Mouse (Mus musculus): ENCODE data around the gene Dcaf4. TPM values are rescaled to one million over a fixed set of nuclear protein-coding genes. Genes with fewer than 3 reads are reported as not detected.

The Dcaf4 gene
- polyA plus RNA-seq, 1 experiment from 2014 or later = 34.7 TPM

GRCm38 (mm10) chr12:83486671-83487461 lies 33.4 kb upstream of the Dcaf4 start:
- Histone ChIP-seq H3K36me3 (ENCODE audit: poor library complexity, severe bottlenecking) (no peaks in the 10 kb centered on the region), H3K4me1 (peaks cover 31% of the 10 kb centered on the region), H3K9me3 (replicated peaks) (0 out of 2 replicates have a peak, but pooled peaks cover 2% of the 10 kb centered on the region), H3K4me3 (peak overlapping the region; percentile 72), H3K9ac (peak overlapping the region; percentile 75), H3K4me2 (peak overlapping the region; percentile 95), H3K27me3 (peaks cover 35% of the 10 kb centered on the region), H3K27ac (peak overlapping the region; percentile 82)
- peak; percentile 68 for ATAC-seq
- WGBS = under 1% methylated on average over 72 of the region's 73 CpGs

GRCm38 (mm10) chr12:83487476-83487991 lies 32.7 kb upstream of the Dcaf4 start, which contains the start of gene Dpf3:
Gene Dpf3, minus strand, starts transcription at chr12:83487716.
- H3K9ac ChIP-seq = peak within 1 kb of the TSS; percentile 75
- H3K4me2 ChIP-seq = peak within 1 kb of the TSS; percentile 95
- H3K9me3 ChIP-seq (replicated peaks) = 0 out of 2 replicates have a peak, but pooled peaks cover 2% of the 10 kb centered on the region
- peak within 1 kb of the TSS; percentile 72 for H3K4me3 ChIP-seq
- peaks cover 35% of the 10 kb centered on the region for H3K27me3 ChIP-seq
- H3K36me3 ChIP-seq (ENCODE audit: poor library complexity, severe bottlenecking) = no peaks in the 10 kb centered on the region
- peak; percentile 95 for ATAC-seq
- H3K4me1 ChIP-seq = peaks cover 31% of the 10 kb centered on the region
- peak within 1 kb of the TSS; percentile 82 for H3K27ac ChIP-seq
- WGBS = under 1% methylated on average over 31 of the region's 31 CpGs

- Histone ChIP-seq H3K4me2 (peak overlapping the region; percentile 95), H3K27ac (no peak overlapping the region), H3K36me3 (ENCODE audit: poor library complexity, severe bottlenecking) (no peaks in the 10 kb centered on the region), H3K4me3 (peak overlapping the region; percentile 72), H3K27me3 (peaks cover 29% of the 10 kb centered on the region), H3K4me1 (peaks cover 31% of the 10 kb centered on the region), H3K9ac (peak overlapping the region; percentile 40), H3K9me3 (replicated peaks) (0 out of 2 replicates have a peak, but pooled peaks cover 2% of the 10 kb centered on the region)
- under 1% methylated on average over 29 of the region's 29 CpGs for WGBS
- no peak for ATAC-seq
Measured at GRCm38 (mm10) chr12:83488211-83488941, 31.9 kb upstream of the Dcaf4 start.

GRCm38 (mm10) chr12:83489748-83490147 lies 30.5 kb upstream of the Dcaf4 start:
- H3K4me2 ChIP-seq = no peak overlapping the region
- no peak for ATAC-seq
- 30% methylated on average over 2 of the region's 2 CpGs for WGBS
- H3K9me3 ChIP-seq (replicated peaks) = 0 out of 2 replicates have a peak, but pooled peaks cover 2% of the 10 kb centered on the region
- H3K4me3 ChIP-seq = no peak overlapping the region
- peaks cover 20% of the 10 kb centered on the region; the same call in 1 of the 2 replicates for H3K27me3 ChIP-seq
- no peaks in the 10 kb centered on the region for H3K36me3 ChIP-seq (ENCODE audit: poor library complexity, severe bottlenecking)
- H3K4me1 ChIP-seq = peaks cover 26% of the 10 kb centered on the region
- H3K27ac ChIP-seq = no peak overlapping the region
- no peak overlapping the region for H3K9ac ChIP-seq

GRCm38 (mm10) chr12:83491609-83492008 lies 28.7 kb upstream of the Dcaf4 start:
- Histone ChIP-seq H3K4me3 (no peak overlapping the region), H3K36me3 (ENCODE audit: poor library complexity, severe bottlenecking) (no peaks in the 10 kb centered on the region), H3K4me2 (no peak overlapping the region), H3K27me3 (peaks cover 17% of the 10 kb centered on the region; the same call in 1 of the 2 replicates), H3K4me1 (peaks cover 14% of the 10 kb centered on the region), H3K9me3 (replicated peaks) (0 out of 2 replicates have a peak, but pooled peaks cover 2% of the 10 kb centered on the region), H3K27ac (no peak overlapping the region), H3K9ac (no peak overlapping the region)
- 57% methylated on average over 1 of the region's 1 CpGs for WGBS
- ATAC-seq = no peak

- 81% methylated on average over 3 of the region's 3 CpGs for WGBS
- H3K36me3 ChIP-seq (ENCODE audit: poor library complexity, severe bottlenecking) = no peaks in the 10 kb centered on the region
- 0 out of 2 replicates have a peak, but pooled peaks cover 2% of the 10 kb centered on the region for H3K9me3 ChIP-seq (replicated peaks)
Measured at GRCm38 (mm10) chr12:83492808-83493207, 27.5 kb upstream of the Dcaf4 start.

GRCm38 (mm10) chr12:83494196-83494595 lies 26.1 kb upstream of the Dcaf4 start:
- 90% methylated on average over 9 of the region's 9 CpGs for WGBS
- no peak for ATAC-seq
- H3K4me3 ChIP-seq = no peak overlapping the region
- no peaks in the 10 kb centered on the region for H3K4me1 ChIP-seq
- 0 out of 2 replicates have a peak, but pooled peaks cover 4% of the 10 kb centered on the region for H3K27me3 ChIP-seq
- H3K27ac ChIP-seq = no peak overlapping the region
- H3K36me3 ChIP-seq (ENCODE audit: poor library complexity, severe bottlenecking) = no peaks in the 10 kb centered on the region
- H3K9ac ChIP-seq = no peak overlapping the region
- H3K9me3 ChIP-seq (replicated peaks) = 0 out of 2 replicates have a peak, but pooled peaks cover 2% of the 10 kb centered on the region
- no peak overlapping the region for H3K4me2 ChIP-seq

More at GRCm38 (mm10) chr12:83492808-83493207, 27.5 kb upstream of the Dcaf4 start:
- H3K4me3 ChIP-seq = no peak overlapping the region
- H3K27me3 ChIP-seq = peaks cover 17% of the 10 kb centered on the region; the same call in 1 of the 2 replicates
- no peak for ATAC-seq
- peaks cover 13% of the 10 kb centered on the region for H3K4me1 ChIP-seq
- H3K9ac ChIP-seq = no peak overlapping the region
- no peak overlapping the region for H3K4me2 ChIP-seq
- no peak overlapping the region for H3K27ac ChIP-seq

GRCm38 (mm10) chr12:83495248-83495960 lies 24.9 kb upstream of the Dcaf4 start:
- no peak overlapping the region for H3K9ac ChIP-seq
- 86% methylated on average over 4 of the region's 4 CpGs for WGBS
- H3K4me1 ChIP-seq = no peaks in the 10 kb centered on the region
- 0 out of 2 replicates have a peak, but pooled peaks cover 2% of the 10 kb centered on the region for H3K9me3 ChIP-seq (replicated peaks)
- H3K4me3 ChIP-seq = no peak overlapping the region
- no peak overlapping the region for H3K4me2 ChIP-seq
- no peak for ATAC-seq
- no peaks in the 10 kb centered on the region for H3K27me3 ChIP-seq
- no peaks in the 10 kb centered on the region for H3K36me3 ChIP-seq (ENCODE audit: poor library complexity, severe bottlenecking)
- H3K27ac ChIP-seq = no peak overlapping the region

- no peaks in the 10 kb centered on the region for H3K27me3 ChIP-seq
- no peak overlapping the region for H3K27ac ChIP-seq
- no peaks in the 10 kb centered on the region for H3K4me1 ChIP-seq
- H3K9ac ChIP-seq = no peak overlapping the region
- ATAC-seq = no peak
- 78% methylated on average over 9 of the region's 9 CpGs for WGBS
- H3K9me3 ChIP-seq (replicated peaks) = 0 out of 2 replicates have a peak, but pooled peaks cover 2% of the 10 kb centered on the region
- H3K4me3 ChIP-seq = no peak overlapping the region
- no peaks in the 10 kb centered on the region for H3K36me3 ChIP-seq (ENCODE audit: poor library complexity, severe bottlenecking)
- no peak overlapping the region for H3K4me2 ChIP-seq
Measured at GRCm38 (mm10) chr12:83495961-83496282, 24.3 kb upstream of the Dcaf4 start.

GRCm38 (mm10) chr12:83496336-83496735 lies 23.9 kb upstream of the Dcaf4 start:
- ATAC-seq = no peak
- 56% methylated on average over 4 of the region's 4 CpGs for WGBS
- Histone ChIP-seq H3K4me1 (no peaks in the 10 kb centered on the region), H3K4me3 (no peak overlapping the region), H3K4me2 (no peak overlapping the region), H3K27ac (no peak overlapping the region), H3K9ac (no peak overlapping the region), H3K36me3 (ENCODE audit: poor library complexity, severe bottlenecking) (no peaks in the 10 kb centered on the region), H3K9me3 (replicated peaks) (0 out of 2 replicates have a peak, but pooled peaks cover 2% of the 10 kb centered on the region), H3K27me3 (no peaks in the 10 kb centered on the region)

GRCm38 (mm10) chr12:83496736-83497135 lies 23.5 kb upstream of the Dcaf4 start:
- Histone ChIP-seq H3K36me3 (ENCODE audit: poor library complexity, severe bottlenecking) (no peaks in the 10 kb centered on the region), H3K27ac (no peak overlapping the region), H3K27me3 (no peaks in the 10 kb centered on the region), H3K4me2 (no peak overlapping the region), H3K9ac (no peak overlapping the region), H3K4me1 (no peaks in the 10 kb centered on the region), H3K4me3 (no peak overlapping the region), H3K9me3 (replicated peaks) (no peaks in the 10 kb centered on the region)
- no peak for ATAC-seq
- 77% methylated on average over 6 of the region's 6 CpGs for WGBS
